Mouse (Mus musculus) heart, adult 2 months (tissue): Measurements from ENCODE around the gene Zfp982.

Experiments used
- CTCF ChIP-seq: fragments of 200-600 bp; IDR thresholded peaks from 2 replicates; pipeline ENCODE4 v1.8.1; 2022; ENCODE audit warnings: antibody characterized with exemption, mild to moderate bottlenecking, moderate library complexity
- EP300 ChIP-seq: fragments of 200-500 bp; IDR thresholded peaks from 2 replicates; pipeline ENCODE4 v1.6.1; 2011; ENCODE audit warnings: low read depth, low read length, control low read depth; ENCODE audit not compliant: insufficient read depth

DNA sequence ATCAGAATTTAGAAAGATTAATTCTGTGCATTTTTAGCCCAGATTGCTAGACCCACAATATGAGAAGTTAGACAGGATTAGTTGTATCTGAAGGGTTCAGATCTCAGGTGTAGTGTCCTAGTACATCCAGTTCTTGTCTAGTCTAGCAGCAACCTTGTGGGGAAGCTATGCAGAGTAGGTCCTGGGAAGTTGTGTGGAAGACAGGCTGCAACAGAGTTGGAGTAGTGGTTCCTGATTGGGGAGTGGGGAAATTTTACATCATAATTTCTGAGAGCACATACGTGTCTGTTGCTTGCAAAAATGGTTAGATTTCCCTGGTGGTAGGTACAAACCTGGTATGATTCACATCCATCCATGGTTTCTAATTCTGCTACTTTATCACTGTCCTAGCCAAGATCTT, 32.9 kb downstream of the Zfp982 start:
- TF ChIP-seq CTCF (no peak), EP300 (no peak)
